In genomic region chr2:154717081-154717480, GRCm38 (mm10) we compare ENCODE assay signal across 23 mouse cellular contexts. TPM values are rescaled to one million over a fixed set of nuclear protein-coding genes. Genes with fewer than 3 reads are reported as not detected.
DNase-seq lines count a peak whose midpoint lies in the region; ATAC-seq lines count a peak whose summit lies in the region.
"Had no signal": no experiment of that assay in that cellular context is flagged by ENCODE, and none has a peak within 500 bp of the region (broad histone marks: within the 10 kb centered on the region; RNA-seq: fewer than 3 reads in every experiment).

No protein-coding gene starts in this region.

- no peak overlapping the region for H3K27ac ChIP-seq in embryonic facial prominence, embryonic 14.5 days (replicated peaks; ENCODE audit: low read depth, low read length)
- no peak overlapping the region for H3K27ac ChIP-seq in embryonic facial prominence, embryonic 10.5 days (replicated peaks)
- H3K27ac ChIP-seq in midbrain, embryonic 10.5 days (replicated peaks): no peak overlapping the region
- H3K27ac ChIP-seq: heart, embryonic 15.5 days; hindbrain, embryonic 13.5 days; liver, embryonic 13.5 days; neural tube, embryonic 12.5 days had no signal

- no peaks in the 10 kb centered on the region for H3K36me3 ChIP-seq in embryonic facial prominence, embryonic 14.5 days (ENCODE audit: control insufficient read depth, insufficient read depth, low read length)
- no peaks in the 10 kb centered on the region for H3K36me3 ChIP-seq in embryonic facial prominence, embryonic 10.5 days (replicated peaks)
- H3K36me3 ChIP-seq in midbrain, embryonic 10.5 days: no peaks in the 10 kb centered on the region
- H3K36me3 ChIP-seq: heart, embryonic 15.5 days; hindbrain, embryonic 13.5 days; liver, embryonic 13.5 days; neural tube, embryonic 12.5 days had no signal

- no peaks in the 10 kb centered on the region for H3K9me3 ChIP-seq in embryonic facial prominence, embryonic 14.5 days (ENCODE audit: control insufficient read depth, low read length)
- H3K9me3 ChIP-seq in embryonic facial prominence, embryonic 10.5 days: no peaks in the 10 kb centered on the region
- no peaks in the 10 kb centered on the region for H3K9me3 ChIP-seq in midbrain, embryonic 10.5 days (replicated peaks)
- H3K9me3 ChIP-seq: heart, embryonic 15.5 days; hindbrain, embryonic 13.5 days; liver, embryonic 13.5 days; neural tube, embryonic 12.5 days had no signal

- no peaks in the 10 kb centered on the region for H3K27me3 ChIP-seq in embryonic facial prominence, embryonic 14.5 days (replicated peaks; ENCODE audit: control insufficient read depth, insufficient read depth, low read length)
- no peaks in the 10 kb centered on the region for H3K27me3 ChIP-seq in embryonic facial prominence, embryonic 10.5 days (replicated peaks; ENCODE audit: low read depth, poor library complexity, severe bottlenecking)
- H3K27me3 ChIP-seq in midbrain, embryonic 10.5 days (ENCODE audit: low read depth, poor library complexity, severe bottlenecking): no peaks in the 10 kb centered on the region
- H3K27me3 ChIP-seq: heart, embryonic 15.5 days; hindbrain, embryonic 13.5 days; neural tube, embryonic 12.5 days; Patski had no signal

- DNase-seq in embryonic facial prominence, embryonic 14.5 days (ENCODE audit: low spot score): peak; percentile 55
- no peak for DNase-seq in embryonic facial prominence, embryonic 10.5 days (ENCODE audit: low spot score)
- peak; percentile 72 to 84 for DNase-seq in cerebellum, postnatal 14 days
- DNase-seq in lung, postnatal 14 days: peak; percentile 31
- DNase-seq in heart, postnatal 10 days: no peak
- no peak for DNase-seq in midbrain, embryonic 10.5 days (ENCODE audit: low spot score)
- DNase-seq in gastrocnemius, adult 8-10 months (ENCODE audit: low spot score in 2 of 2): no peak
- DNase-seq: kidney, adult 11 months; kidney, postnatal 25 days; liver, embryonic 13.5 days; thymus, adult 2 months had no signal

- ATAC-seq in embryonic facial prominence, embryonic 14.5 days (ENCODE audit: low read depth): no peak
- ATAC-seq in cerebellum, adult (ENCODE audit: insufficient number of reproducible peaks, low FRiP score, low TSS enrichment): peak; percentile 26; the same call in 1 of the 2 replicates
- ATAC-seq: forebrain, embryonic 14.5 days; midbrain, embryonic 16.5 days; Patski had no signal

- intact Hi-C loops in heart, postnatal 10 days (cut with DNase I): no loop called here

- H3K4me3 ChIP-seq in embryonic facial prominence, embryonic 14.5 days (ENCODE audit: low read depth, low read length): no peak overlapping the region
- no peak overlapping the region for H3K4me3 ChIP-seq in embryonic facial prominence, embryonic 10.5 days
- H3K4me3 ChIP-seq in midbrain, embryonic 10.5 days: no peak overlapping the region
- H3K4me3 ChIP-seq: heart, embryonic 15.5 days; hindbrain, embryonic 13.5 days; liver, embryonic 13.5 days; neural tube, embryonic 12.5 days had no signal

- no peak overlapping the region for H3K4me2 ChIP-seq in embryonic facial prominence, embryonic 14.5 days (ENCODE audit: low read depth, low read length)
- H3K4me2 ChIP-seq: heart, embryonic 15.5 days; hindbrain, embryonic 13.5 days; liver, embryonic 13.5 days; neural tube, embryonic 12.5 days had no signal

- H3K9ac ChIP-seq in embryonic facial prominence, embryonic 14.5 days (ENCODE audit: low read depth, low read length): no peak overlapping the region
- H3K9ac ChIP-seq: heart, embryonic 15.5 days; hindbrain, embryonic 13.5 days; liver, embryonic 13.5 days; neural tube, embryonic 12.5 days had no signal

- H3K4me1 ChIP-seq in embryonic facial prominence, embryonic 14.5 days (ENCODE audit: control insufficient read depth, insufficient read depth, low read length): no peaks in the 10 kb centered on the region
- peaks cover 13% of the 10 kb centered on the region for H3K4me1 ChIP-seq in embryonic facial prominence, embryonic 10.5 days
- peaks cover 16% of the 10 kb centered on the region for H3K4me1 ChIP-seq in midbrain, embryonic 10.5 days
- H3K4me1 ChIP-seq: hindbrain, embryonic 13.5 days; neural tube, embryonic 12.5 days had no signal

RNA-seq across cellular contexts. Expression of gene Gm14214, which starts 52.7 kb away (rescaled TPM):
- not detected in 2 replicates for polyA plus RNA-seq in embryonic facial prominence, embryonic 14.5 days (2014; fragmentation: Nextera tagmentation; extraction: Ambion mirVana)
- not detected in 2 replicates for polyA plus RNA-seq in embryonic facial prominence, embryonic 10.5 days (2016; fragmentation: Nextera tagmentation; extraction: Ambion mirVana)
- total RNA-seq in heart, postnatal 10 days (2021): not detected
- polyA plus RNA-seq in midbrain, embryonic 10.5 days (2016; fragmentation: Nextera tagmentation; extraction: Ambion mirVana): not detected in 2 replicates
- not detected for total RNA-seq in gastrocnemius, adult 8-10 months (2022)
- total RNA-seq: granulocyte monocyte progenitor cell, adult 5-6 weeks; layer of hippocampus, postnatal 10 days; left cerebral cortex, postnatal 14 days had no signal
- polyA plus RNA-seq: cortical plate, adult 2 months; forebrain, embryonic 14.5 days; heart, embryonic 15.5 days; hindbrain, embryonic 13.5 days; liver, embryonic 13.5 days; midbrain, embryonic 16.5 days; neural tube, embryonic 12.5 days; Patski; stomach, embryonic 14.5 days; thymus, adult 2 months had no signal

Comparison
In these comparisons a context has a peak if more than half of its experiments do, and no peak if none do; other contexts are left out.
1. DNase-seq: peak in embryonic facial prominence, embryonic 14.5 days (single experiment), cerebellum, postnatal 14 days (2 of 2) and lung, postnatal 14 days (single experiment); none in embryonic facial prominence, embryonic 10.5 days (single experiment), heart, postnatal 10 days (0 of 2), midbrain, embryonic 10.5 days (single experiment) and gastrocnemius, adult 8-10 months (0 of 2).